Mouse (Mus musculus) gastrocnemius, postnatal 36 days (tissue): ENCODE measurements at regions not wholly inside any gene's neighbourhood (a gene's known extent, or its start where the extent isn't known, plus 50 kb on each side); places are given as distances from the start of the nearest gene placed in this dataset.

ENCODE experiments used
- DNase-seq, 2 experiments: peaks; one replicate each; pipeline ENCODE4 v3.0.0; 2022
- intact Hi-C: fragments of 180-260 bp; cut with DNase I; formaldehyde crosslinking; loops from one replicate; pipeline ENCODE4 v1.15.1; 2025

GRCm38 (mm10) chr13:71369832-71370231, 528.2 kb upstream of the Adamts16 start:
- intact Hi-C loops = no loop called here
- no peak for DNase-seq

- no peak for DNase-seq
- intact Hi-C loops = no loop called here
Measured at GRCm38 (mm10) chr13:71365261-71365660, 523.6 kb upstream of the Adamts16 start.

- intact Hi-C loops = no loop called here
- DNase-seq = no peak
Measured at GRCm38 (mm10) chr13:71362311-71362710, 520.7 kb upstream of the Adamts16 start.

- DNase-seq = no peak
- intact Hi-C loops = no loop called here
Measured at GRCm38 (mm10) chr13:71359112-71359511, 517.5 kb upstream of the Adamts16 start.

GRCm38 (mm10) chr13:71350787-71351186, 509.2 kb upstream of the Adamts16 start:
- DNase-seq = no peak
- intact Hi-C loops = no loop called here

GRCm38 (mm10) chr13:71342921-71343320, 501.3 kb upstream of the Adamts16 start:
- intact Hi-C loops = no loop called here
- DNase-seq = no peak

- DNase-seq = no peak
- intact Hi-C loops = no loop called here
Measured at GRCm38 (mm10) chr13:71338700-71339099, 497.1 kb upstream of the Adamts16 start.

- DNase-seq = no peak
- intact Hi-C loops = no loop called here
Measured at GRCm38 (mm10) chr13:71334925-71335324, 493.3 kb upstream of the Adamts16 start.

- no peak for DNase-seq
- intact Hi-C loops = no loop called here
Measured at GRCm38 (mm10) chr13:71333146-71333545, 491.5 kb upstream of the Adamts16 start.

- intact Hi-C loops = no loop called here
- DNase-seq = no peak
Measured at GRCm38 (mm10) chr13:71330321-71330720, 488.7 kb upstream of the Adamts16 start.

- DNase-seq = no peak
- intact Hi-C loops = no loop called here
Measured at GRCm38 (mm10) chr13:71327802-71328753, 486.5 kb upstream of the Adamts16 start.

- intact Hi-C loops = no loop called here
Measured at GRCm38 (mm10) chr13:71320489-71320888, 478.9 kb upstream of the Adamts16 start.

GRCm38 (mm10) chr13:71303956-71304355, 462.3 kb upstream of the Adamts16 start:
- no peak for DNase-seq
- intact Hi-C loops = no loop called here

More at GRCm38 (mm10) chr13:71320489-71320888, 478.9 kb upstream of the Adamts16 start:
- no peak for DNase-seq

GRCm38 (mm10) chr13:71275991-71276390, 434.4 kb upstream of the Adamts16 start:
- DNase-seq = no peak
- intact Hi-C loops = no loop called here

- intact Hi-C loops = no loop called here
- no peak for DNase-seq
Measured at GRCm38 (mm10) chr13:71274139-71274538, 432.5 kb upstream of the Adamts16 start.

- intact Hi-C loops = no loop called here
- no peak for DNase-seq
Measured at GRCm38 (mm10) chr13:71273485-71273884, 431.9 kb upstream of the Adamts16 start.

GRCm38 (mm10) chr13:71273067-71273466, 431.5 kb upstream of the Adamts16 start:
- intact Hi-C loops = no loop called here

GRCm38 (mm10) chr13:71272431-71272830, 430.8 kb upstream of the Adamts16 start:
- intact Hi-C loops = no loop called here
- no peak for DNase-seq

More at GRCm38 (mm10) chr13:71273067-71273466, 431.5 kb upstream of the Adamts16 start:
- DNase-seq = no peak

- intact Hi-C loops = no loop called here
- DNase-seq = no peak
Measured at GRCm38 (mm10) chr13:71271727-71272418, 430.3 kb upstream of the Adamts16 start.

- intact Hi-C loops = no loop called here
- DNase-seq = no peak
Measured at GRCm38 (mm10) chr13:71270370-71270769, 428.8 kb upstream of the Adamts16 start.

GRCm38 (mm10) chr13:71269496-71269895, 427.9 kb upstream of the Adamts16 start:
- no peak for DNase-seq
- intact Hi-C loops = no loop called here
